Mouse (Mus musculus): ENCODE measurements around the gene Susd4. TPM values are rescaled to one million over a fixed set of nuclear protein-coding genes. Genes with fewer than 3 reads are reported as not detected.

Gene Susd4
- polyA plus RNA-seq, 1 experiment = 138 TPM

DNA sequence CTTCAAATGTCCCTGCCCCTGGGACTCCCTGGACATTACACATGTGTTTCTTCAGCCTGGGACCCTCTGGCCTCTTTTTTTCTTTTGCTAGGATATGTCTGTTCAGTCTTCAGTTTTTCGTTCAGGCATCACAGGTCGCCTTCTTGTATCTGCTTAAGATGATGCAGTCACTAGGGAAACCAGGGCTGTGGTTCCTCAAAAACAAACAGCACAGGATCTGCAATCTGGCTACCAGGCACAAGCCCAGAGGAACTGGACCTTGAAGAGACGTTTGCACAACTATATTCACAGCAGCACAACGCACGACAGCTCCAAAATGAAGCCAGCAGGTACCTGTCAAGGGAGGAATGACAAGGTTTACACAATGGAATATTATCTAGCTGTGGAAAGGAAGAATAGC is 145.9 kb downstream of the Susd4 start:
- DNase-seq (ENCODE audit: extremely low spot score in 1 of 2, low spot score in 1 of 2) = no peak

- no peak for DNase-seq (ENCODE audit: extremely low spot score in 1 of 2, low spot score in 1 of 2)
Observed at GRCm38 (mm10) chr1:182912591-182912990, 148.9 kb downstream of the Susd4 start.

- no peak for DNase-seq (ENCODE audit: extremely low spot score in 1 of 2, low spot score in 1 of 2)
Observed at GRCm38 (mm10) chr1:182914121-182914908, 150.7 kb downstream of the Susd4 start.

DNA sequence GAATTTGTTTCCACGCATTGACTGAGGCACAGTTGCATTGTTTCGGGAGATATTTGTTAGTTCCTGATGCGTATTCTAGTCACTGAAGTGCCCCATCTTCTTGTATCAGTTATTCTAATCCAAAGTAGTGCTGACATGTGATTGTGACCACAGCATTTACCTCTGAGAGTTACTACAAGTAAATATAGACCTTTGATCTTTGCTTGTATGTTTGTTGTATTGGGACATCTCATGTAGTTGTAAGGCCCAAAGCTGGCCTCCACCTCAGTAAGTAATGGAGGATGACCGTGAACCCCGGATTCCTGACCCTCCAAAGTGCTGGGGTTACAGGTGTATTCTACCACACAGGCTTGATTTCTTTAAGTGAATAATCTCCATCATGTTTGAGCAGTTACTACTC is 152.5 kb downstream of the Susd4 start:
- DNase-seq (ENCODE audit: extremely low spot score in 1 of 2, low spot score in 1 of 2) = no peak

DNA sequence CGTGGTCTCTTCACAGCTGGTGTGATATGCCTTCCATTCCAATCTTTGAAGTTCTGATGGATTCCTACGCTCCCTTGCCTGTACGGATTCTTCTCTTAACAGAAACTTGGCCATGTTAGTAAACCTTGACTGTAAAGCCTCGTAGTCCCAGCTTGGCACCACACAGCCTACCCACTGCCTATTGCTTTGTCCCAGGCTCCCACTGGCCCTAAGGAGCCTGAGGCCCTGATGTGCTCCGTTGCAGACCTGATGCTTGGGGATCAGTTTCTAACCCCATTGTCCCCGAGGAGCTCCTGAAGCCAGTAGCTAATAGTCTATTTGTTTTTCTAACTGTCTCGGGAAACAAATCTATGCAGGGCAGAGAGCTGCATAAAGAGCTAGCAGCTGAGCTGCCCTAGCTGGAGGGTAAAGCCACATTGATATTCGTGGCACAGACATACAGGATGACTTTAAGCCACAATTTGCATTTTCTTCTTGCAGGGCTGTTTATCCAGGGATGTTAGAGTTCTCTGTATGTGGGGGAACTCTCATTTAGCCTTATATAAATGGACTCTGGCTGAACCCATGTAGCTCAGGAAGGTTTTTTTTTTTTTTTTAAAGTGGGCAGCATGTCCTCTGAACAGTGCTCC is 155.2 kb downstream of the Susd4 start:
- no peak for DNase-seq (ENCODE audit: extremely low spot score in 1 of 2, low spot score in 1 of 2)

- no peak for DNase-seq (ENCODE audit: extremely low spot score in 1 of 2, low spot score in 1 of 2)
Observed at GRCm38 (mm10) chr1:182922824-182923223, 159.2 kb downstream of the Susd4 start.

DNA sequence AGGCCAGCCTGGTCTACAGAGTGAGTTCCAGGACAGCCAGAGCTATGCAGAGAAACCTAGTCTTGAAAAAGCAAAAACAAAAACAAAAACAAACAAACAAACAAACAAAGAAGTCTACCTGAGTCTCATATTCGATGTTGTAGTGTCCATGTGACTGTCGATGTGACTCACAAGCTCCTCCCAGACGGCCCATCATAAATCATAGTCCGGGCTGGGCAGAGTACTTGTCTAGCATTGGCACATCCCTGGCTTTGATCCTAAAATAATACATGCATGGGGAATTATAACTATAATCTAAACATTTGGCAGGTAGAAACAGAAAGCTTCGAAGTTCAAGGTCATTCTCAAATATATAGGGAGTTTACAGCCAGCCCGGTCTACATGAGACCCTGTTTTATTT is 162.8 kb downstream of the Susd4 start:
- no peak for DNase-seq (ENCODE audit: extremely low spot score in 1 of 2, low spot score in 1 of 2)

DNA sequence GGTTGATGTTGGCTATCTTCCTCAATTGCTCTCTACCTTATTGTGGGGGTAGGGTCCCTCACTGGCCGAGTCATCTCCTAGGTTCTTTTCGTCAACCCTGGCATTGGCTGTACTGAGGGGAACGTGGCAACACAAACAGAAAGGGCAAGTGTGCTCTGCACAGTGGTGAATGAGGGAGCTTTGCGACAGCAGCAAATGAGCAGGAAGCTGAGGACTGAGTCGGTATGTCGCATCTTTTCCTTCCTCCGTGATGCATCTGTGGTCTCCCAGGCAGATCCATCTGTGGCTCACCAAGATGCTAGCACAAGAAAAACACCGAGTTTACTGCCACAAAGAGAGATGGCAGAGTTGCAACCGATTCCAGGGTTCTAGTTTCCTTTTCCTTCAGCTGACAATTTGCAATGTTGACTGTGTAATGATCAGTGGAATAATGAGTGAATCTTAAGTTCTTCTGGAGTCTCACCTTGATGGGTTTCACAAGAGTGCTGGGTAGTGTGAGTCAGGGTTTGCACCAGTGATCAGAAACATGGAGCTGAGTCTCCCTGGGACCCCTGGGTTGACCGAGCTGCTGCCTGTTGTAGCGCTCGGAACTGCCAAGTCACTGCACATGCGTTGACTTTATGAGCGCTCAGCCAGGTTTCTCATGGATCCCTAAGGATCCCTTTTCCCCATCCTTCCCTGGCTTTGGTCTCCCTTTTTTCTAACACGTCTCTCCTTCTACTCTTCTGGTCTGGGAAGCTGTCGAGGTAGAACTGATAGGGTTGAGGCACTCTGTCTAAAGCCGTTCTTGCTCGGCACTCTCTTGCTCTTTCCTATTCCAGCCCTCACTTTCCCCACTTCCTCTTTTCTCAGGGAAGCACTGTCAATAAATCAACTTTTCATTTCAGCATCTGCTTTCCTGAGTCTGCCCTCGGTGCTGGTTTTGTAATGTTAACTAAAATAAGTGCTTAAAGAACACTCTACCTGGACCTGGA is 164.5 kb downstream of the Susd4 start:
- DNase-seq (ENCODE audit: extremely low spot score in 1 of 2, low spot score in 1 of 2) = no peak

DNA sequence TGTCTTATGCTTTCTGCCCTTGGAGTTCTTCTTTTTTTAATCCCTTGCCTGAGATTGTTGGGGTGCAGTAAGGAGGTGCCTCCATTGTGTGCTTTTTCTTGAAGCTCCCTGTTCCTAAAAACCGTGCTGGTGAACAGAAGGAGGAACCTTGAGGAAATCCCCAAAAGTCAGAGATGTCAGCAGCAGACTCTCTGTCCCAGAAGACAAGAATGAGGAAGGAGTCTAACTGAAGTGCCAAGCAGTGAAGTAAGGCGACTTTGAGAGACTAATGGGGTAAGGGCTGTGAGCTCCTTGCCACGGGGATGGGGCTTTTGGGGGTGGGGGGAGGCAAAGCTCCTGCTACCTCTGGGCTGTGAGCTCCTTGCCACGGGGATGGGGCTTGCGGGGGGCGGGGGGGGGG is 171.8 kb downstream of the Susd4 start:
- DNase-seq (ENCODE audit: extremely low spot score in 1 of 2, low spot score in 1 of 2) = no peak

DNA sequence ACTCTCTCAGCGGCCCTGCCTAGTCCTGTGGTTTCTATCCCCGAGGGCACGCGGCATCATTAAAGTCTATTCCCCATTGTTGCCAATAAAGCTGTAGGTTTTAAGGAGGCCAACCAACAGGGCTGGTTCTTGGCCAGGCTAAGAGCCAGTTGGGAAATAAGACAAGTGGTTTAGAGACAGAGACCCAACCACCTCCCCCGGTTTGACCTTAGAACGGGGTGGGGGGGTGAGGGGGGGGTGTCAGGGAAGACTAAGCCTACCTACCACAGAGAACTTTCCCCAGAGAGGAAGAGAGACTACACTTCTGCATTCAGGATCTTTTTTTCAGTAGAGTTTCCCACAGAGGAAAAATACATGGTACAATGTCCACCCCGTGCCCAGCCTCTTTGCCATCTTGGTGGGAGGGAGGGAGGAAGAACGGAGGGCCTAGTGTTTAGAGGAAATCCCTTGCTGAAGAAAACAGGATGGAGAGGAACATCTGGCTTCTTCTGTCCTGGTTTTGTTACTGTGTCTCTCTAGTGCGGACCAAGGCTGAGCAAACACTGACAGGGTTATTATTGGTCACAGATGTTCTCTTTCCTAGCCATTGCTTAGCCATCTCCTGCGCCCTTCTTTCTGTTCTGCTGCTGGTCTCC is 173.9 kb downstream of the Susd4 start:
- DNase-seq (ENCODE audit: extremely low spot score in 1 of 2, low spot score in 1 of 2) = no peak

DNA sequence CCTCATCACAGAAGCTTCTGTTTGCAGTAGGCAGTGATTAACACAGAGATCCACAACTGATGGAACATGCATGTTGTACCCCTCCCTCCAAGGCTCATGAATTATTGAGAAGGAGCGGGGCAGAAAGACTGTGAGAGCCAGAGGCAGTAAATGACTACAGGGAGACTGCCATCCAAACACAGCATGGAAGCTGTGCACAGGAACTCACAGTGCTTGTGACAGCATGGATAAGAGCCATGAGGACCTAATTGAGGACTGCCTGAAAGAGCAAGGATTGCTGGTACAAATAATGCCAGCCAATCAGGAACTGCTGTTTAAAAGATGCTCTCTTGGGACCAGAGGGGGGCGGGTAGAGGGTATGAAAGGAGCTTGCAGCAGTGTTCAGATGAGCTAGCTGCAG is 178.3 kb downstream of the Susd4 start:
- DNase-seq (ENCODE audit: extremely low spot score in 1 of 2, low spot score in 1 of 2) = no peak

- DNase-seq (ENCODE audit: extremely low spot score in 1 of 2, low spot score in 1 of 2) = no peak
Observed at GRCm38 (mm10) chr1:182943911-182944310, 180.3 kb downstream of the Susd4 start.

- no peak for DNase-seq (ENCODE audit: extremely low spot score in 1 of 2, low spot score in 1 of 2)
Observed at GRCm38 (mm10) chr1:182944638-182945037, 181.0 kb downstream of the Susd4 start.

GRCm38 (mm10) chr1:182945561-182945960 is 181.9 kb downstream of the Susd4 start:
- no peak for DNase-seq (ENCODE audit: extremely low spot score in 1 of 2, low spot score in 1 of 2)

Other genes starting within 250 kb of the Susd4 start
- gene Capn2, start 246.3 kb upstream of the Susd4 start, polyA plus RNA-seq (2012; rRNA removed) = 73.0 and 73.1 TPM in 2 replicates
- gene Capn8, start 198.9 kb upstream of the Susd4 start, polyA plus RNA-seq (2012; rRNA removed) = 0.06 TPM in 1 of 2 replicates, not detected in the other
- 0.06 TPM in 1 of 2 replicates, not detected in the other for gene Ccdc185, start 14.7 kb upstream of the Susd4 start, polyA plus RNA-seq (2012; rRNA removed)
- gene Tlr5, start 190.9 kb downstream of the Susd4 start, polyA plus RNA-seq (2012; rRNA removed) = 0.65 and 0.86 TPM in 2 replicates